Mouse (Mus musculus): ENCODE data around the gene Igsf21.

Gene Igsf21

GRCm38 (mm10) chr4:140237305-140237741 is 9.3 kb downstream of the Igsf21 start:
- DNase-seq (ENCODE audit: low read depth in 1 of 2, low spot score in 2 of 2): no peak

GRCm38 (mm10) chr4:140235361-140236153 is 11.0 kb downstream of the Igsf21 start:
- no peak for DNase-seq (ENCODE audit: low read depth in 1 of 2, low spot score in 2 of 2)

GRCm38 (mm10) chr4:140234412-140235205 is 12.0 kb downstream of the Igsf21 start:
- DNase-seq (ENCODE audit: low read depth in 1 of 2, low spot score in 2 of 2): no peak

GRCm38 (mm10) chr4:140227837-140228236 is 18.7 kb downstream of the Igsf21 start:
- DNase-seq (ENCODE audit: low read depth in 1 of 2, low spot score in 2 of 2): no peak

GRCm38 (mm10) chr4:140225204-140225603 is 21.4 kb downstream of the Igsf21 start:
- no peak for DNase-seq (ENCODE audit: low read depth in 1 of 2, low spot score in 2 of 2)

GRCm38 (mm10) chr4:140224451-140224850 is 22.1 kb downstream of the Igsf21 start:
- DNase-seq (ENCODE audit: low read depth in 1 of 2, low spot score in 2 of 2): no peak

GRCm38 (mm10) chr4:140223067-140223466 is 23.5 kb downstream of the Igsf21 start:
- DNase-seq (ENCODE audit: low read depth in 1 of 2, low spot score in 2 of 2): no peak

- DNase-seq (ENCODE audit: low read depth in 1 of 2, low spot score in 2 of 2): no peak
Observed at GRCm38 (mm10) chr4:140220326-140221093, 26.1 kb downstream of the Igsf21 start.

GRCm38 (mm10) chr4:140218853-140219852 is 27.4 kb downstream of the Igsf21 start:
- DNase-seq (ENCODE audit: low read depth in 1 of 2, low spot score in 2 of 2): no peak

- DNase-seq (ENCODE audit: low read depth in 1 of 2, low spot score in 2 of 2): no peak
Observed at GRCm38 (mm10) chr4:140218384-140218783, 28.2 kb downstream of the Igsf21 start.

GRCm38 (mm10) chr4:140217934-140218333 is 28.6 kb downstream of the Igsf21 start:
- DNase-seq (ENCODE audit: low read depth in 1 of 2, low spot score in 2 of 2): no peak

GRCm38 (mm10) chr4:140216096-140216495 is 30.5 kb downstream of the Igsf21 start:
- DNase-seq (ENCODE audit: low read depth in 1 of 2, low spot score in 2 of 2): no peak

GRCm38 (mm10) chr4:140215205-140215604 is 31.4 kb downstream of the Igsf21 start:
- no peak for DNase-seq (ENCODE audit: low read depth in 1 of 2, low spot score in 2 of 2)

GRCm38 (mm10) chr4:140214406-140214805 is 32.2 kb downstream of the Igsf21 start:
- DNase-seq (ENCODE audit: low read depth in 1 of 2, low spot score in 2 of 2): no peak

GRCm38 (mm10) chr4:140210129-140210890 is 36.3 kb downstream of the Igsf21 start:
- no peak for DNase-seq (ENCODE audit: low read depth in 1 of 2, low spot score in 2 of 2)

- DNase-seq (ENCODE audit: low read depth in 1 of 2, low spot score in 2 of 2): no peak
Observed at GRCm38 (mm10) chr4:140205811-140206231, 40.8 kb downstream of the Igsf21 start.

- DNase-seq (ENCODE audit: low read depth in 1 of 2, low spot score in 2 of 2): no peak
Observed at GRCm38 (mm10) chr4:140204775-140205174, 41.8 kb downstream of the Igsf21 start.

GRCm38 (mm10) chr4:140203696-140204272 is 42.8 kb downstream of the Igsf21 start:
- no peak for DNase-seq (ENCODE audit: low read depth in 1 of 2, low spot score in 2 of 2)

GRCm38 (mm10) chr4:140202196-140202595 is 44.4 kb downstream of the Igsf21 start:
- DNase-seq (ENCODE audit: low read depth in 1 of 2, low spot score in 2 of 2): no peak
